Mouse (Mus musculus): ENCODE measurements around the gene Rap1gap2. TPM values are rescaled to one million over a fixed set of nuclear protein-coding genes. Genes with fewer than 3 reads are reported as not detected.

Rap1gap2 gene
- polyA plus RNA-seq, 1 experiment from 2014 or later: 5.2 TPM

DNA sequence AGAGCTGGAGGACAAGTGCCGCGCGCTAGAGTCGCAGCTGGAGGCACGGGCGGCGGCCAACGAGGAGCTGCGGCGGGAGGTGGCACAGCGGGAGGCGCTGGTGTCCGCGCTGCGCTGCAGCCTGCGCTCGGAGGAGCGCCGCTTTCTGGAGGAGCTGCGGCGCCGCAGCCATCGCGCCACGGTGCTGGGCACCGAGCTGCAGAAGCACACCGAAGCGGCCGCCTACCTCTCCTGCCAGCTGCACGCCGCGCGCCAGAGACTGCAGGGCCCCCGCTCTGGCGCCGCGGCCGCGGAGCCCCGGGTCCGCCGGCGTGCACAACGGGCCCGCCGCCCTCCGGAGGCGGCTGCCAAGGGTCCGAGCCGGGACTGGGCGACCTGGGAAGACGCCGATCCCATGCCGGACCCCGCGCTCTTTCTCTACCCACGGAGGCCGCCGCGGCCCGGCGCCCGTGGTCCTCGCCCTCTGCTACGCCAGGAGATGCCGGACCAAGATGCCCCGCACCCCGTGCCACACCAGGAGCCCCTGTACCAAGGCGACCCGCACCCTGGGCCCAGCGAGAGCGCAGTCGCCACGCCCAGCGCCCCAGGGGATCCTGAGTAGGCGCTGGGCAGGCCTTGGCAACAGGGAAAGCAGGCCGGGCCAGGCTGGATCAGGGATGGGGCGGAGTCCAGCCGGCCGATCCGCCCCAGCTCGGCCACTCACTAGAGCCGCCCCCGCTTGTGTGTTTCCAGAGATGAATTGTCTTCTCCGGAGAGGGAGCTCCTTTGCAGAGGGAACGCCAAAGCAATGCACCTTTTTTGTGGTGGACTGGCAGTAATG is 27.5 kb upstream of the Rap1gap2 start:
- Histone ChIP-seq H3K27ac (peak overlapping the region; percentile 88), H3K36me3 (no peaks in the 10 kb centered on the region), H3K9me3 (no peaks in the 10 kb centered on the region), H3K4me1 (peaks cover 25% of the 10 kb centered on the region), H3K27me3 (ENCODE audit: insufficient read depth, poor library complexity, severe bottlenecking) (peaks cover 32% of the 10 kb centered on the region), H3K4me3 (peak overlapping the region; percentile 81)
- WGBS: under 1% methylated on average over 86 of the region's 86 CpGs
- peak; percentile 85 for DNase-seq (ENCODE audit: low spot score)

DNA sequence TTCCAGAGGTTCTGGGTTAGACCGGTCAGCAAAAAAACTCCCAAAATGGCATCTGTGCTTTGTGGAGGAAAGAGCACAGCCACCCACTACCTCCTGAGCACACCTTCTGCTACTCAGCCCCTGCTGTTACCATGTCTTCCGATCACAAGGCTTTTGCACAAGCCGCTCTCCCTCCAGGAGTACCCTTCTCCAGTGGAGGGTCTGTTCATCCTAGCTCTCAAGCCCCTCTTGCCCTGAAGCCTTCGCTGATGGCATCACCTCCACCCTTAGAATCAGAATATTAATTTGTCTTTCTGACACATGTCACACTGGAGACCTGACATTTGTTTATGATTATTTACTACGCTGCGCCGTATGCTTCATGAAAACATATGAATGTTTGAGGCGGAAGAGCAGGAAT is 26.8 kb upstream of the Rap1gap2 start:
- Histone ChIP-seq H3K36me3 (no peaks in the 10 kb centered on the region), H3K27me3 (ENCODE audit: insufficient read depth, poor library complexity, severe bottlenecking) (peaks cover 32% of the 10 kb centered on the region), H3K9me3 (no peaks in the 10 kb centered on the region), H3K27ac (peak overlapping the region; percentile 88; the same call in 1 of the 2 replicates), H3K4me1 (peaks cover 25% of the 10 kb centered on the region), H3K4me3 (peak overlapping the region; percentile 81)
- 22% methylated on average over 8 of the region's 8 CpGs for WGBS
- no peak for DNase-seq (ENCODE audit: low spot score)

- no peak overlapping the region for H3K4me3 ChIP-seq
- no peak for DNase-seq (ENCODE audit: low spot score)
- peaks cover 19% of the 10 kb centered on the region for H3K27me3 ChIP-seq (ENCODE audit: insufficient read depth, poor library complexity, severe bottlenecking)
- H3K36me3 ChIP-seq: no peaks in the 10 kb centered on the region
- no peak overlapping the region for H3K27ac ChIP-seq
- H3K9me3 ChIP-seq: no peaks in the 10 kb centered on the region
- WGBS: 66% methylated on average over 5 of the region's 5 CpGs
- H3K4me1 ChIP-seq: peaks cover 26% of the 10 kb centered on the region
Observed at GRCm38 (mm10) chr11:74634490-74635275, 24.0 kb upstream of the Rap1gap2 start.

GRCm38 (mm10) chr11:74631880-74632789 is 21.4 kb upstream of the Rap1gap2 start:
- peaks cover 8% of the 10 kb centered on the region for H3K27me3 ChIP-seq (ENCODE audit: insufficient read depth, poor library complexity, severe bottlenecking)
- H3K9me3 ChIP-seq: no peaks in the 10 kb centered on the region
- no peaks in the 10 kb centered on the region for H3K36me3 ChIP-seq
- no peak overlapping the region for H3K27ac ChIP-seq
- DNase-seq (ENCODE audit: low spot score): peak; percentile 70
- no peak overlapping the region for H3K4me3 ChIP-seq
- 50% methylated on average over 7 of the region's 7 CpGs for WGBS
- H3K4me1 ChIP-seq: peaks cover 5% of the 10 kb centered on the region

GRCm38 (mm10) chr11:74627481-74627880 is 16.8 kb upstream of the Rap1gap2 start:
- 79% methylated on average over 3 of the region's 3 CpGs for WGBS
- Histone ChIP-seq H3K4me3 (no peak overlapping the region), H3K27ac (no peak overlapping the region), H3K9me3 (no peaks in the 10 kb centered on the region), H3K4me1 (peaks cover 5% of the 10 kb centered on the region; the same call in 1 of the 2 replicates), H3K27me3 (ENCODE audit: insufficient read depth, poor library complexity, severe bottlenecking) (no peaks in the 10 kb centered on the region), H3K36me3 (no peaks in the 10 kb centered on the region)
- no peak for DNase-seq (ENCODE audit: low spot score)

DNA sequence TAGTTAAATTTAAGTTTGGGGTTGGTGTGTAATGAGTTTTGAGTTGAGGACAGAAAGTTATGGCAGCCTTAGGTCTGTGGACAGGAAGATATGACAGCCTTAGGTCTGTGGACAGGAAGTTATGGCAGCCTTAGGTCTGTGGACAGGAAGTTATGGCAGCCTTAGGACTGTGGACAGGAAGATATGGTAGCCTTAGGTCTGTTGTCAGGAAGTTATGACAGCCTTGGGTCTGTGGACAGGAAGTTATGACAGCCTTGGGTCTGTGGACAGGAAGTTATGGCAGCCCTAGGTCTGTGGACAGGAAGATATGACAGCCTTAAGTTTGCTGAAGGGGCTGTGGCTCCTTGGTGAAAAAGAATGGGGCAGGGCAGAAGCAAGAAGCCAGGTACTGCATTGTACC is 14.6 kb upstream of the Rap1gap2 start:
- H3K4me1 ChIP-seq: no peaks in the 10 kb centered on the region
- H3K27ac ChIP-seq: no peak overlapping the region
- DNase-seq (ENCODE audit: low spot score): no peak
- H3K4me3 ChIP-seq: no peak overlapping the region
- peaks cover 16% of the 10 kb centered on the region for H3K27me3 ChIP-seq (ENCODE audit: insufficient read depth, poor library complexity, severe bottlenecking)
- H3K36me3 ChIP-seq: no peaks in the 10 kb centered on the region
- H3K9me3 ChIP-seq: no peaks in the 10 kb centered on the region

GRCm38 (mm10) chr11:74623693-74624092 is 13.0 kb upstream of the Rap1gap2 start:
- no peak for DNase-seq (ENCODE audit: low spot score)
- WGBS: 70% methylated on average over 6 of the region's 6 CpGs
- peaks cover 11% of the 10 kb centered on the region for H3K4me1 ChIP-seq
- no peaks in the 10 kb centered on the region for H3K36me3 ChIP-seq
- H3K27ac ChIP-seq: no peak overlapping the region
- no peak overlapping the region for H3K4me3 ChIP-seq
- H3K27me3 ChIP-seq (ENCODE audit: insufficient read depth, poor library complexity, severe bottlenecking): peaks cover 33% of the 10 kb centered on the region
- no peaks in the 10 kb centered on the region for H3K9me3 ChIP-seq

GRCm38 (mm10) chr11:74621974-74622669 is 11.4 kb upstream of the Rap1gap2 start:
- no peak for DNase-seq (ENCODE audit: low spot score)
- no peak overlapping the region for H3K4me3 ChIP-seq
- peaks cover 41% of the 10 kb centered on the region for H3K27me3 ChIP-seq (ENCODE audit: insufficient read depth, poor library complexity, severe bottlenecking)

GRCm38 (mm10) chr11:74619956-74620300 is 9.2 kb upstream of the Rap1gap2 start:
- Histone ChIP-seq H3K9me3 (no peaks in the 10 kb centered on the region), H3K4me3 (peak overlapping the region; percentile 63), H3K27me3 (ENCODE audit: insufficient read depth, poor library complexity, severe bottlenecking) (peaks cover 60% of the 10 kb centered on the region), H3K27ac (peak overlapping the region; percentile 76; the same call in 1 of the 2 replicates), H3K36me3 (no peaks in the 10 kb centered on the region), H3K4me1 (peaks cover 11% of the 10 kb centered on the region)
- WGBS: 3% methylated on average over 16 of the region's 16 CpGs
- DNase-seq (ENCODE audit: low spot score): no peak

More at GRCm38 (mm10) chr11:74621974-74622669, 11.4 kb upstream of the Rap1gap2 start:
- H3K9me3 ChIP-seq: no peaks in the 10 kb centered on the region
- WGBS: 53% methylated on average over 8 of the region's 8 CpGs
- H3K4me1 ChIP-seq: peaks cover 11% of the 10 kb centered on the region
- H3K27ac ChIP-seq: no peak overlapping the region; the same call in 1 of the 2 replicates
- H3K36me3 ChIP-seq: no peaks in the 10 kb centered on the region

GRCm38 (mm10) chr11:74619201-74619955 is 8.7 kb upstream of the Rap1gap2 start, which contains the start of gene Ccdc92b:
Ccdc92b (plus strand) TSS chr11:74619605.
- H3K4me3 ChIP-seq: peak within 1 kb of the TSS; percentile 63

GRCm38 (mm10) chr11:74615571-74615970 is 4.9 kb upstream of the Rap1gap2 start:
- no peaks in the 10 kb centered on the region for H3K36me3 ChIP-seq
- DNase-seq (ENCODE audit: low spot score): no peak
- H3K27me3 ChIP-seq (ENCODE audit: insufficient read depth, poor library complexity, severe bottlenecking): peaks cover 87% of the 10 kb centered on the region
- no peaks in the 10 kb centered on the region for H3K9me3 ChIP-seq
- no peak overlapping the region for H3K27ac ChIP-seq
- H3K4me1 ChIP-seq: peaks cover 22% of the 10 kb centered on the region
- no peak overlapping the region for H3K4me3 ChIP-seq
- 43% methylated on average over 5 of the region's 5 CpGs for WGBS

More at GRCm38 (mm10) chr11:74619201-74619955, 8.7 kb upstream of the Rap1gap2 start, which contains the start of gene Ccdc92b:
- WGBS: 1% methylated on average over 60 of the region's 63 CpGs
- H3K27me3 ChIP-seq (ENCODE audit: insufficient read depth, poor library complexity, severe bottlenecking): peaks cover 65% of the 10 kb centered on the region
- no peaks in the 10 kb centered on the region for H3K36me3 ChIP-seq
- peak within 1 kb of the TSS; percentile 76; the same call in 1 of the 2 replicates for H3K27ac ChIP-seq
- DNase-seq (ENCODE audit: low spot score): peak; percentile 95
- peaks cover 11% of the 10 kb centered on the region for H3K4me1 ChIP-seq
- H3K9me3 ChIP-seq: no peaks in the 10 kb centered on the region

Measured in heart, embryonic 10.5 days (tissue).